Mouse (Mus musculus) MEL (cell line): ENCODE data around the gene Ero1l. TPM values are rescaled to one million over a fixed set of nuclear protein-coding genes. Genes with fewer than 3 reads are reported as not detected.

Experiments used
- DNase-seq: peaks from one replicate; pipeline ENCODE4 v3.0.0; 2011; ENCODE audit warnings: low read depth, low spot score
- H3K27ac ChIP-seq: 2 replicates; pipeline ENCODE4 v1.5.1; 2012; ENCODE audit warnings: low read depth, mild to moderate bottlenecking, control low read depth, low read length, moderate library complexity; ENCODE audit not compliant: control insufficient read depth
- H3K27me3 ChIP-seq, 2 experiments: fragments of 150-350 bp in 1 of 2; sonication (generic) in 1 of 2; 2 replicates each; pipeline ENCODE4 v1.6.1; 2012; ENCODE audit warnings: low read length in 2 of 2, mild to moderate bottlenecking in 2 of 2, improper control_type of control experiment in 1 of 2, moderate library complexity in 1 of 2; ENCODE audit not compliant: insufficient read depth in 2 of 2, control insufficient read depth in 1 of 2
- H3K36me3 ChIP-seq, 2 experiments: 2 replicates each; pipeline ENCODE4 v1.6.1; 2012 to 2014; ENCODE audit warnings: low read length in 2 of 2, improper control_type of control experiment in 1 of 2, inconsistent platforms in 1 of 2, mild to moderate bottlenecking in 1 of 2; ENCODE audit not compliant: insufficient read depth in 2 of 2, control insufficient read depth in 1 of 2
- H3K4me1 ChIP-seq, 2 experiments: fragments of 150-350 bp in 1 of 2; sonication (generic) in 1 of 2; 2 replicates each; pipeline ENCODE4 v1.6.1; 2012; ENCODE audit warnings: low read length in 2 of 2, improper control_type of control experiment in 1 of 2, mild to moderate bottlenecking in 1 of 2; ENCODE audit not compliant: insufficient read depth in 2 of 2, control insufficient read depth in 1 of 2
- H3K4me3 ChIP-seq, 2 experiments: fragments of 150-350 bp in 1 of 2; sonication (generic) in 1 of 2; 2 replicates each; pipeline ENCODE4 v1.5.1; 2012; ENCODE audit warnings: low read depth in 2 of 2, low read length in 2 of 2, mild to moderate bottlenecking in 2 of 2, moderate library complexity in 2 of 2, control low read depth in 1 of 2, improper control_type of control experiment in 1 of 2; ENCODE audit not compliant: control insufficient read depth in 1 of 2, insufficient read depth in 1 of 2
- H3K79me2 ChIP-seq: 2 replicates; pipeline ENCODE4 v1.6.1; 2012; ENCODE audit warnings: mild to moderate bottlenecking, low read length, moderate library complexity; ENCODE audit not compliant: control insufficient read depth, poor library complexity, insufficient read depth
- H3K9ac ChIP-seq: 2 replicates; pipeline ENCODE4 v1.6.1; 2012; ENCODE audit warnings: low read depth, mild to moderate bottlenecking, control low read depth, low read length, moderate library complexity; ENCODE audit not compliant: control insufficient read depth, poor library complexity, severe bottlenecking
- H3K9me3 ChIP-seq: fragments of 150-350 bp; sonication (generic); replicated peaks from 2 replicates; pipeline ENCODE4 v1.6.1; 2012; ENCODE audit warnings: mild to moderate bottlenecking, low read length, improper control_type of control experiment, moderate library complexity; ENCODE audit not compliant: insufficient read depth
- CHD1 ChIP-seq: IDR thresholded peaks from 2 replicates; pipeline ENCODE4 v1.6.1; 2012; ENCODE audit warnings: low read depth, mild to moderate bottlenecking, inconsistent platforms, low read length, improper control_type of control experiment
- CHD2 ChIP-seq: IDR thresholded peaks from 2 replicates; pipeline ENCODE4 v1.6.1; 2011; ENCODE audit warnings: low read length, improper control_type of control experiment
- CTCF ChIP-seq, 3 experiments: IDR thresholded peaks in 2 of 3; conservative IDR thresholded peaks in 1 of 3; 2 replicates each; pipeline ENCODE4 v1.5.1; 2011 to 2012; ENCODE audit warnings: low read length in 3 of 3, low read depth in 2 of 3, mild to moderate bottlenecking in 2 of 3, improper control_type of control experiment in 1 of 3, inconsistent platforms in 1 of 3, mixed read lengths in 1 of 3, moderate library complexity in 1 of 3; ENCODE audit not compliant: control insufficient read depth in 1 of 3, insufficient read depth in 1 of 3, poor library complexity in 1 of 3, severe bottlenecking in 1 of 3
- EP300 ChIP-seq, 2 experiments: IDR thresholded peaks; 2 replicates each; pipeline ENCODE4 v1.6.1; 2011; ENCODE audit warnings: improper control_type of control experiment in 2 of 2, low read length in 2 of 2, low read depth in 1 of 2, mild to moderate bottlenecking in 1 of 2
- ETS1 ChIP-seq: IDR thresholded peaks from 2 replicates; pipeline ENCODE4 v1.6.1; 2012; ENCODE audit warnings: low read depth, mild to moderate bottlenecking, inconsistent platforms, low read length, improper control_type of control experiment, moderate library complexity
- GATA1 ChIP-seq: IDR thresholded peaks from 2 replicates; pipeline ENCODE4 v1.6.1; 2011; ENCODE audit warnings: low read depth, low read length, improper control_type of control experiment
- MAX ChIP-seq: IDR thresholded peaks from 2 replicates; pipeline ENCODE4 v1.6.1; 2011; ENCODE audit warnings: low read length, improper control_type of control experiment
- MAZ ChIP-seq: IDR thresholded peaks from 2 replicates; pipeline ENCODE4 v1.6.1; 2012; ENCODE audit warnings: low read depth, mild to moderate bottlenecking, inconsistent platforms, low read length, improper control_type of control experiment
- MXI1 ChIP-seq: IDR thresholded peaks from 2 replicates; pipeline ENCODE4 v1.6.1; 2011; ENCODE audit warnings: mild to moderate bottlenecking, low read depth, low read length, improper control_type of control experiment
- MYC ChIP-seq: IDR thresholded peaks from 2 replicates; pipeline ENCODE4 v1.6.1; 2011; ENCODE audit warnings: low read depth, mild to moderate bottlenecking, low read length, improper control_type of control experiment, moderate library complexity
- NELFE ChIP-seq: IDR thresholded peaks from 2 replicates; pipeline ENCODE4 v1.6.1; 2011; ENCODE audit warnings: low read depth, low read length, improper control_type of control experiment
- POLR2AphosphoS2 ChIP-seq: IDR thresholded peaks from 2 replicates; pipeline ENCODE4 v1.6.1; 2011; ENCODE audit warnings: low read length, improper control_type of control experiment
- RCOR1 ChIP-seq: IDR thresholded peaks from 2 replicates; pipeline ENCODE4 v1.6.1; 2012; ENCODE audit warnings: low read depth, mild to moderate bottlenecking, inconsistent platforms, low read length, improper control_type of control experiment
- SIN3A ChIP-seq: IDR thresholded peaks from 2 replicates; pipeline ENCODE4 v1.6.1; 2012; ENCODE audit warnings: low read length, improper control_type of control experiment, inconsistent platforms
- SMC3 ChIP-seq: IDR thresholded peaks from 2 replicates; pipeline ENCODE4 v1.6.1; 2011; ENCODE audit warnings: low read depth, low read length, improper control_type of control experiment
- TAL1 ChIP-seq: IDR thresholded peaks from 2 replicates; pipeline ENCODE4 v1.6.1; 2012; ENCODE audit warnings: mild to moderate bottlenecking, inconsistent platforms, low read length, moderate library complexity, mixed read lengths
- TBP ChIP-seq: IDR thresholded peaks from 2 replicates; pipeline ENCODE4 v1.8.0; 2011; ENCODE audit warnings: low read depth, low read length, improper control_type of control experiment
- TCF12 ChIP-seq: IDR thresholded peaks from 2 replicates; pipeline ENCODE4 v1.6.1; 2014; ENCODE audit warnings: low read depth, mild to moderate bottlenecking, inconsistent platforms, low read length, improper control_type of control experiment, moderate library complexity
- ZNF384 ChIP-seq: IDR thresholded peaks from 2 replicates; pipeline ENCODE4 v1.6.1; 2012; ENCODE audit warnings: low read depth, mild to moderate bottlenecking, inconsistent platforms, low read length, improper control_type of control experiment
- polyA plus RNA-seq, 2 experiments: library from polyadenylated mRNA; stranded (reverse) in 1 of 2; unstranded in 1 of 2; fragments of >175 nt in 1 of 2; fragments of >200 nt in 1 of 2; gene quantifications; 2 replicates each; pipeline versions ENCODE4 v1.2.1 to v1.2.4; 2012; ENCODE audit warnings: low replicate concordance in 2 of 2, low read depth in 1 of 2; ENCODE audit not compliant: insufficient read length in 2 of 2, insufficient read depth in 1 of 2, missing spikeins in 1 of 2
- total RNA-seq: library from RNA; depleted of rRNA; stranded (reverse); fragments of 300-350 nt; gene quantifications from 2 replicates; pipeline ENCODE4 v1.2.3, GENCODE M21; 2012

Gene Ero1l
- total and polyA plus RNA-seq, 3 experiments: 42.0 to 273 (median 114) TPM

- H3K27me3 ChIP-seq: no peaks in the 10 kb centered on the region
- H3K27ac ChIP-seq: peak overlapping the region; percentile 82
- H3K4me3 ChIP-seq: peak overlapping the region; percentile 10 to 70
- peaks cover 0 to 49% of the 10 kb centered on the region in 2 experiments; a peak in 3 of 4 replicates for H3K36me3 ChIP-seq
- TF ChIP-seq MXI1 (0 out of 2 replicates have a peak, but pooled peaks have one; percentile 36), SIN3A (peak; percentile 79), ZNF384 (no peak), SMC3 (no peak), CHD1 (peak; percentile 51; the same call in 1 of the 2 replicates), MAZ (no peak), POLR2AphosphoS2 (no peak), CTCF (IDR thresholded peaks at IDR 0.05 in 2 of 3, conservative IDR thresholded peaks at IDR 0.05 in 1 of 3; ENCODE audit: control insufficient read depth in 1 of 3, insufficient read depth in 1 of 3, low read depth in 2 of 3, low read length in 3 of 3, poor library complexity in 1 of 3, severe bottlenecking in 1 of 3) (no peak), GATA1 (peak; percentile 98), NELFE (no peak), ETS1 (peak; percentile 82), MAX (no peak), TCF12 (peak; percentile 91), RCOR1 (peak; percentile 82; the same call in 1 of the 2 replicates), TAL1 (peak; percentile 76), CHD2 (no peak), EP300 (IDR thresholded peaks at IDR 0.05; ENCODE audit: low read depth in 1 of 2, low read length in 2 of 2) (peak; percentile 86 to 89), TBP (peak; percentile 58; the same call in 1 of the 2 replicates)
- peaks cover 40% of the 10 kb centered on the region for H3K79me2 ChIP-seq
- peak; percentile 81 for DNase-seq
- peaks cover 26 to 30% of the 10 kb centered on the region in 2 experiments for H3K4me1 ChIP-seq
- H3K9ac ChIP-seq: peak overlapping the region; percentile 88
- no peaks in the 10 kb centered on the region for H3K9me3 ChIP-seq
These were observed 653 bp upstream of the Ero1l start for GRCm38 (mm10) chr14:45319237-45319610.

DNA sequence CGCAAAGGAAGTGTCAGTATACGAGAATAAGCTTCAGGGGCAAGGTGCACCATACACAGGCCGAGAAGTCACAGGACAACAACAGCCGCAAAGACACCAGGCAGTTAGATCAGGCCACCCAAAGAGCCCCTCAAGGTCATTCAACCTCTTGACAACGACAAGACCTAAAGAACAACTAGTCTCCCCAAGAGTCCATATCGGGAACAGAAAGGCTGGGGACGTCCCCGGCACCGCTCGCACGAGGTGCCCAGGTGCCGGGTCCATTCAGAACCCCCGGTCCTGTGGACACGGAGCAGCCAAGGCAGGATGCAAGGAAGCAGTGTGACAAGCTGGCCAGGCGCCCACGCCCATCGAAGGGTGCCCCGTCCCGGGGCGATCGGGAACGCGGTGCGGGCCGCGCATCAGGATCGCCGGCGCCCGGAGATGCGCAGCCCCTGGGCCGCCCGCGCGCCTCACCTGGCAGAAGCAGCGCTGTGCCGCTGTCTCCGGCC is 605 bp downstream of the Ero1l start:
- Histone ChIP-seq H3K79me2 (peaks cover 53% of the 10 kb centered on the region), H3K27me3 (no peaks in the 10 kb centered on the region), H3K4me1 (peaks cover 33 to 34% of the 10 kb centered on the region in 2 experiments), H3K27ac (peak overlapping the region; percentile 96), H3K4me3 (peak overlapping the region; percentile 77 to 91), H3K9ac (peak overlapping the region; percentile 88), H3K36me3 (peaks cover 5 to 45% of the 10 kb centered on the region in 2 experiments; a peak in 3 of 4 replicates), H3K9me3 (no peaks in the 10 kb centered on the region)
- DNase-seq: peak; percentile 72
- TF ChIP-seq CHD1 (0 out of 2 replicates have a peak, but pooled peaks have one; percentile 8), SIN3A (peak; percentile 54; the same call in 1 of the 2 replicates), ZNF384 (no peak), MXI1 (peak; percentile 35; the same call in 1 of the 2 replicates), MYC (0 out of 2 replicates have a peak, but pooled peaks have one; percentile 8)
